Mouse (Mus musculus) G1E (cell line): ENCODE data around the gene Tmem104. TPM values are rescaled to one million over a fixed set of nuclear protein-coding genes. Genes with fewer than 3 reads are reported as not detected.

ENCODE experiments used
- ATAC-seq: 2 replicates; pipeline ENCODE4 v1.8.0; 2016; ENCODE audit warnings: mild to moderate bottlenecking; ENCODE audit not compliant: insufficient number of reproducible peaks, poor library complexity, low FRiP score, severe bottlenecking; ENCODE audit errors: extremely low read depth
- DNase-seq: peaks from one replicate; pipeline ENCODE4 v3.0.0; 2012; ENCODE audit warnings: low spot score
- H3K27me3 ChIP-seq: 2 replicates; pipeline ENCODE4 v1.6.1; 2012; ENCODE audit warnings: mild to moderate bottlenecking, low read length, inconsistent platforms; ENCODE audit not compliant: insufficient read depth
- H3K36me3 ChIP-seq: replicated peaks from 2 replicates; pipeline ENCODE3; 2012; ENCODE audit warnings: mild to moderate bottlenecking, inconsistent platforms
- H3K4me1 ChIP-seq: 2 replicates; pipeline ENCODE4 v1.6.1; 2012; ENCODE audit warnings: low read depth, low read length, inconsistent platforms, mixed read lengths; ENCODE audit not compliant: insufficient read depth
- H3K4me3 ChIP-seq: 2 replicates; pipeline ENCODE4 v1.5.1; 2012; ENCODE audit warnings: low read depth, mild to moderate bottlenecking, inconsistent platforms, low read length, moderate library complexity, mixed read lengths
- H3K9me3 ChIP-seq: replicated peaks from 2 replicates; pipeline ENCODE4 v1.6.1; 2012; ENCODE audit warnings: inconsistent platforms
- CTCF ChIP-seq: IDR thresholded peaks from 2 replicates; pipeline ENCODE4 v1.5.1; 2012; ENCODE audit warnings: low read depth, low read length, inconsistent platforms, mixed read lengths
- GATA1 ChIP-seq: IDR thresholded peaks from 2 replicates; pipeline ENCODE4 v1.6.1; 2012; ENCODE audit warnings: borderline replicate concordance, low read length, inconsistent platforms, mixed read lengths
- GATA2 ChIP-seq: IDR thresholded peaks from 2 replicates; pipeline ENCODE4 v1.6.1; 2012; ENCODE audit warnings: low read depth, low read length, inconsistent platforms, borderline replicate concordance
- POLR2AphosphoS5 ChIP-seq: IDR thresholded peaks from 2 replicates; pipeline ENCODE4 v1.6.1; 2012; ENCODE audit warnings: low read depth, low read length, inconsistent platforms; ENCODE audit not compliant: insufficient replicate concordance
- TAL1 ChIP-seq: conservative IDR thresholded peaks from 2 replicates; pipeline ENCODE4 v1.6.1; 2012; ENCODE audit warnings: low read depth, low read length, inconsistent platforms, mixed read lengths
- polyA plus RNA-seq: library from polyadenylated mRNA; stranded (reverse); fragments of >175 nt; gene quantifications from 2 replicates; pipeline ENCODE4 v1.2.3, GENCODE M21; 2012
- total RNA-seq, 2 experiments: library from RNA; stranded (forward) in 1 of 2; stranded (reverse) in 1 of 2; fragments of 200-1000 nt in 1 of 2; fragments of >200 nt in 1 of 2; fragmentation: Nextera tagmentation in 1 of 2; gene quantifications; 2 replicates each; pipeline ENCODE4 v1.2.3; 2014 to 2017

The Tmem104 gene
- total and polyA plus RNA-seq, 3 experiments = 2.6 to 23.2 (median 14.7) TPM

GRCm38 (mm10) chr11:115286201-115286993, 99.1 kb downstream of the Tmem104 start:
- H3K27me3 ChIP-seq = peaks cover 41% of the 10 kb centered on the region
- no peak for DNase-seq
- no peak for TF ChIP-seq CTCF
- TF ChIP-seq POLR2AphosphoS5 = no peak
- TF ChIP-seq GATA1 = no peak
- TF ChIP-seq TAL1 = no peak
- no peak for TF ChIP-seq GATA2
- H3K9me3 ChIP-seq = no peaks in the 10 kb centered on the region
- no peak for ATAC-seq
- H3K36me3 ChIP-seq = no peaks in the 10 kb centered on the region
- H3K4me1 ChIP-seq = peaks cover 3% of the 10 kb centered on the region; the same call in 1 of the 2 replicates
- H3K4me3 ChIP-seq = no peak overlapping the region

GRCm38 (mm10) chr11:115287386-115287785, 100.1 kb downstream of the Tmem104 start:
- Histone ChIP-seq H3K27me3 (peaks cover 42% of the 10 kb centered on the region), H3K36me3 (no peaks in the 10 kb centered on the region), H3K4me1 (peaks cover 1% of the 10 kb centered on the region; the same call in 1 of the 2 replicates), H3K4me3 (no peak overlapping the region), H3K9me3 (no peaks in the 10 kb centered on the region)
- TF ChIP-seq GATA1 (no peak), GATA2 (no peak), TAL1 (no peak), CTCF (no peak), POLR2AphosphoS5 (no peak)
- DNase-seq = no peak
- ATAC-seq = no peak

GRCm38 (mm10) chr11:115288305-115288704, 101.0 kb downstream of the Tmem104 start:
- Histone ChIP-seq H3K4me3 (no peak overlapping the region), H3K27me3 (peaks cover 39% of the 10 kb centered on the region), H3K36me3 (no peaks in the 10 kb centered on the region), H3K9me3 (no peaks in the 10 kb centered on the region), H3K4me1 (no peaks in the 10 kb centered on the region)
- DNase-seq = no peak
- TF ChIP-seq POLR2AphosphoS5 (no peak), GATA1 (no peak), TAL1 (no peak), GATA2 (no peak), CTCF (no peak)
- no peak for ATAC-seq

GRCm38 (mm10) chr11:115289885-115290284, 102.6 kb downstream of the Tmem104 start:
- no peaks in the 10 kb centered on the region for H3K4me1 ChIP-seq
- no peaks in the 10 kb centered on the region for H3K9me3 ChIP-seq
- TF ChIP-seq GATA2 (no peak), TAL1 (no peak), GATA1 (no peak), CTCF (no peak), POLR2AphosphoS5 (no peak)
- H3K36me3 ChIP-seq = no peaks in the 10 kb centered on the region
- peaks cover 26% of the 10 kb centered on the region for H3K27me3 ChIP-seq
- DNase-seq = no peak
- no peak for ATAC-seq
- H3K4me3 ChIP-seq = no peak overlapping the region

GRCm38 (mm10) chr11:115290314-115290713, 103.0 kb downstream of the Tmem104 start:
- DNase-seq = no peak
- ATAC-seq = no peak
- H3K36me3 ChIP-seq = no peaks in the 10 kb centered on the region
- TF ChIP-seq CTCF = no peak
- no peak for TF ChIP-seq POLR2AphosphoS5
- no peak for TF ChIP-seq TAL1
- TF ChIP-seq GATA2 = no peak
- no peak for TF ChIP-seq GATA1
- no peak overlapping the region for H3K4me3 ChIP-seq
- H3K4me1 ChIP-seq = no peaks in the 10 kb centered on the region
- no peaks in the 10 kb centered on the region for H3K9me3 ChIP-seq
- peaks cover 26% of the 10 kb centered on the region for H3K27me3 ChIP-seq

GRCm38 (mm10) chr11:115290919-115291318, 103.6 kb downstream of the Tmem104 start:
- ATAC-seq = no peak
- Histone ChIP-seq H3K4me3 (no peak overlapping the region), H3K27me3 (peaks cover 29% of the 10 kb centered on the region), H3K9me3 (no peaks in the 10 kb centered on the region), H3K36me3 (no peaks in the 10 kb centered on the region), H3K4me1 (no peaks in the 10 kb centered on the region)
- DNase-seq = no peak
- TF ChIP-seq GATA1 = no peak
- TF ChIP-seq GATA2 = no peak
- TF ChIP-seq TAL1 = no peak
- no peak for TF ChIP-seq POLR2AphosphoS5

- Histone ChIP-seq H3K4me3 (no peak overlapping the region), H3K9me3 (no peaks in the 10 kb centered on the region), H3K4me1 (no peaks in the 10 kb centered on the region), H3K27me3 (peaks cover 29% of the 10 kb centered on the region), H3K36me3 (no peaks in the 10 kb centered on the region)
- no peak for ATAC-seq
- DNase-seq = no peak
- TF ChIP-seq TAL1 = no peak
- no peak for TF ChIP-seq CTCF
- no peak for TF ChIP-seq GATA2
- TF ChIP-seq GATA1 = no peak
- no peak for TF ChIP-seq POLR2AphosphoS5
Measured at GRCm38 (mm10) chr11:115291503-115291902, 104.2 kb downstream of the Tmem104 start.
